Mouse (Mus musculus) liver, embryonic 14.5 days (tissue): ENCODE measurements around the gene Sbk1.

Source experiments
- CTCF ChIP-seq: IDR thresholded peaks from 2 replicates; pipeline ENCODE4 v1.5.1; 2016; ENCODE audit warnings: antibody characterized with exemption, low read depth, control low read depth
- EP300 ChIP-seq: IDR thresholded peaks from 2 replicates; pipeline ENCODE4 v1.6.1; 2016; ENCODE audit warnings: antibody characterized with exemption, low read depth

- TF ChIP-seq CTCF (no peak), EP300 (no peak)
Measured at GRCm38 (mm10) chr7:126284865-126285264, 12.4 kb downstream of the Sbk1 start.
